In genomic region chr16:96843691-96844400, GRCm38 (mm10) we compare ENCODE assay signal across 10 mouse cellular contexts.
DNase-seq lines count a peak whose midpoint lies in the region; ATAC-seq lines count a peak whose summit lies in the region.
"Had no signal": no experiment of that assay in that cellular context is flagged by ENCODE, and none has a peak within 500 bp of the region (broad histone marks: within the 10 kb centered on the region; RNA-seq: fewer than 3 reads in every experiment).

No protein-coding gene starts in this region.

- H3K36me3 ChIP-seq in forebrain, embryonic 13.5 days (ENCODE audit: poor library complexity, severe bottlenecking), result no peaks in the 10 kb centered on the region

- no peak overlapping the region for H3K4me2 ChIP-seq in forebrain, embryonic 13.5 days

- no peak overlapping the region for H3K9ac ChIP-seq in forebrain, embryonic 13.5 days

- ATAC-seq in forebrain, embryonic 13.5 days, result peak; percentile 78

- no peaks in the 10 kb centered on the region for H3K9me3 ChIP-seq in forebrain, embryonic 13.5 days (replicated peaks)

- peaks cover 47% of the 10 kb centered on the region for H3K4me1 ChIP-seq in forebrain, embryonic 13.5 days

- WGBS in forebrain, embryonic 13.5 days, result 36% methylated on average over 9 of the region's 9 CpGs

- H3K27ac ChIP-seq in forebrain, embryonic 13.5 days, result peak overlapping the region; percentile 92

- no peaks in the 10 kb centered on the region for H3K27me3 ChIP-seq in forebrain, embryonic 13.5 days

- peak; percentile 25 for DNase-seq in cerebellum, adult 9-10 months
- DNase-seq in cerebellum, adult 11-12 months, result no peak
- peak; percentile 33 to 59 for DNase-seq in layer of hippocampus, postnatal 14 days (ENCODE audit: low spot score in 2 of 2)
- peak; percentile 15 for DNase-seq in retina, adult 2 months (ENCODE audit: low read depth, low spot score)
- no peak for DNase-seq in ovary, postnatal 10 days (ENCODE audit: low spot score)
- DNase-seq in kidney, postnatal 14 days, result no peak
- no peak for DNase-seq in gastrocnemius, postnatal 10 days
- DNase-seq: lung, adult 2 months had no signal

- H3K4me3 ChIP-seq in forebrain, embryonic 13.5 days, result no peak overlapping the region
- H3K4me3 ChIP-seq: erythroblast, embryonic 14.5 days had no signal

Comparison
In these comparisons a context has a peak if more than half of its experiments do, and no peak if none do; other contexts are left out.
1. DNase-seq: peak in cerebellum, adult 9-10 months (single experiment), layer of hippocampus, postnatal 14 days (2 of 2) and retina, adult 2 months (single experiment); none in cerebellum, adult 11-12 months (single experiment), ovary, postnatal 10 days (single experiment), kidney, postnatal 14 days (single experiment) and gastrocnemius, postnatal 10 days (single experiment).